Mouse (Mus musculus): ENCODE measurements around the gene Cep70. TPM values are rescaled to one million over a fixed set of nuclear protein-coding genes. Genes with fewer than 3 reads are reported as not detected.
A peak's percentile ranks its signal among the peaks of the same experiment; 100 is the strongest.

The Cep70 gene
- total and polyA plus RNA-seq, 2 experiments from 2014 or later, result 36.6 to 50.8 TPM

DNA sequence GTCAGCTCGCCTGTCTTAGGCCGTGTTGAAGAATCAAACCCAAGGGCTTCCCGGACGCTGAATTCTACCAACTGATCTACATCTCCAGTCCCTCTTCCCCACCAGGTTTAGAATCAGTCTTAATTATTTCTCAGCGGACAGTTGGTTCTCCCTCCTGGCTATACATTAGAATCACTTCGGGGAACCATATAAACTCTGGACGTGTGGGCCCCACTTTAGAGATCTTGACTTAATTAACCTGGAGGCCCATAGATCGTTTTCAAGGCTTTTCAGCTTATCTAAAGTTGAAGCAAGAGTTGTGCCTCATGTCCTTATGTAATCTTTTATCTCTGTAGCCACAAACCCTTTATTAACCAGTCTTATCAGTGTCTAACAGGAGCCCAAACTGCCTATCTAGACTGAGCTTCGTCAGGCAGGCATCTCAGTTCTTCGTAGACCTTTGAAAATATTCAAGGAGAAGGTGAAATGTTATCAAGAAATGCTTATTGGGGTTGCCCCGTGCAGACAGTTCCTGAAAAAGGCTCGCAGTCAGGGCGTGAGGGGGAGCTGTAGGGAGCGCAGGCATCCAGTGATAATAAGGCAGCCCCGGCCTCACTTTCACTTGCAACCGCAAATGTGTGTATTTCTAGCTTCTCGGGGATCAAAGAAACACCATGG, 506 bp upstream of the Cep70 start:
- WGBS, result 8% methylated on average over 17 of the region's 17 CpGs
- Histone ChIP-seq H3K4me2 (ENCODE audit: low read depth, low read length, poor library complexity, severe bottlenecking) (peak overlapping the region; percentile 64), H3K4me1 (ENCODE audit: insufficient read depth, low read length) (no peaks in the 10 kb centered on the region), H3K4me3 (ENCODE audit: low read depth, low read length) (peak overlapping the region; percentile 86), H3K36me3 (ENCODE audit: insufficient read depth, low read length) (no peaks in the 10 kb centered on the region), H3K9me3 (ENCODE audit: low read length) (no peaks in the 10 kb centered on the region), H3K27me3 (ENCODE audit: insufficient read depth, low read length) (no peaks in the 10 kb centered on the region), H3K9ac (replicated peaks; ENCODE audit: low read length, poor library complexity, severe bottlenecking) (peak overlapping the region; percentile 84; the same call in 1 of the 2 replicates), H3K27ac (ENCODE audit: low read depth, low read length) (no peak overlapping the region)
- TF ChIP-seq CTCF (IDR thresholded peaks at IDR 0.05), result peak; percentile 30; the same call in 1 of the 2 replicates
- ATAC-seq (ENCODE audit: low FRiP score) (peak; percentile 64), DNase-seq (ENCODE audit: low spot score) (no peak)

DNA sequence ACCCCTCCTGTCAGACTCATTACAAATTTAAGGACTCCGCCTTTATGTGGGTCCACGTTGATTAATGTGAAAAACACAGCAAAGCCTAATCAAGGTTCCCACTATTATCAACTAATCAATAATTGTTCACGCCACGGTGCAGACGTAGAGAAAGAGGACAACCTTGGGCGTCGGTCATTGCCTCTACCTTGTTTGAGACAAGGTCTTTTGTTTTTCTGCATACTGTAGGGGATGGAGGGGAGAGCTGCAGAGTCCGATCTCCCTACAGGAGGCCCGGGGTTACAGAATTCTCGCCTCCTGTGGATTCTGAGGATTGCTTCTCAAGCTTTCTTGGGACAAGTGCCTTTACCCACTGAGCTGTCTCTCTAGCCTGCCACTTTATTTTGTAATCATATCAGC, 727 bp downstream of the Cep70 start:
- peak overlapping the region; percentile 84 for H3K9ac ChIP-seq (replicated peaks; ENCODE audit: low read length, poor library complexity, severe bottlenecking)
- WGBS, result 2% methylated on average over 10 of the region's 10 CpGs
- peak overlapping the region; percentile 64 for H3K4me2 ChIP-seq (ENCODE audit: low read depth, low read length, poor library complexity, severe bottlenecking)
- no peak for ATAC-seq (ENCODE audit: low FRiP score)
- H3K27ac ChIP-seq (ENCODE audit: low read depth, low read length), result peak overlapping the region; percentile 86
- DNase-seq (ENCODE audit: low spot score), result no peak
- H3K4me1 ChIP-seq (ENCODE audit: insufficient read depth, low read length), result no peaks in the 10 kb centered on the region
- no peaks in the 10 kb centered on the region for H3K36me3 ChIP-seq (ENCODE audit: insufficient read depth, low read length)
- no peaks in the 10 kb centered on the region for H3K9me3 ChIP-seq (ENCODE audit: low read length)
- H3K4me3 ChIP-seq (ENCODE audit: low read depth, low read length), result peak overlapping the region; percentile 86
- no peak for TF ChIP-seq CTCF (IDR thresholded peaks at IDR 0.05)
- no peaks in the 10 kb centered on the region for H3K27me3 ChIP-seq (ENCODE audit: insufficient read depth, low read length)

DNA sequence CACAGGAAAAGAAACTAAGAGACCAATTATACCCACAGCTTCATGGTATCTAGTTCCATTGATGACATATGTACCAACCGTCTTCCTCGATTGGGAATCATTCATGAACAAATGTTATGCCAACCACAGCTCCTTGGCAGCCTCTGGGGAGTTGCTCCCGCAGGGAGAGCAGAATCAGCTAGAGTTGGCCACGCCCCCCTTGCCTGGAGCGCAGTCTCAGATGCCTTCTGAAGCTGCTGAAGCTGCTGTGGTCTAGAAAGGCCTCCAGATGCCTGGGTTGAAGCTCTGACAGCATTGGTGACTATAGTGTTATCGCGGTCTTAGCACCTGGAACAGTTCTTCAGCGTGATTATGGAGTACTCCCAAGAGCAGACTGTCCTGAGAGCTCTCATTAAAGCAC, 5.1 kb downstream of the Cep70 start:
- H3K9ac ChIP-seq (replicated peaks; ENCODE audit: low read length, poor library complexity, severe bottlenecking), result no peak overlapping the region
- H3K27ac ChIP-seq (ENCODE audit: low read depth, low read length), result no peak overlapping the region
- 63% methylated on average over 8 of the region's 8 CpGs for WGBS
- TF ChIP-seq CTCF (IDR thresholded peaks at IDR 0.05), result no peak
- DNase-seq (ENCODE audit: low spot score), result no peak
- H3K36me3 ChIP-seq (ENCODE audit: insufficient read depth, low read length), result no peaks in the 10 kb centered on the region
- H3K4me1 ChIP-seq (ENCODE audit: insufficient read depth, low read length), result no peaks in the 10 kb centered on the region
- no peak for ATAC-seq (ENCODE audit: low FRiP score)
- no peak overlapping the region for H3K4me3 ChIP-seq (ENCODE audit: low read depth, low read length)
- no peaks in the 10 kb centered on the region for H3K9me3 ChIP-seq (ENCODE audit: low read length)
- H3K27me3 ChIP-seq (ENCODE audit: insufficient read depth, low read length), result no peaks in the 10 kb centered on the region
- H3K4me2 ChIP-seq (ENCODE audit: low read depth, low read length, poor library complexity, severe bottlenecking), result no peak overlapping the region

DNA sequence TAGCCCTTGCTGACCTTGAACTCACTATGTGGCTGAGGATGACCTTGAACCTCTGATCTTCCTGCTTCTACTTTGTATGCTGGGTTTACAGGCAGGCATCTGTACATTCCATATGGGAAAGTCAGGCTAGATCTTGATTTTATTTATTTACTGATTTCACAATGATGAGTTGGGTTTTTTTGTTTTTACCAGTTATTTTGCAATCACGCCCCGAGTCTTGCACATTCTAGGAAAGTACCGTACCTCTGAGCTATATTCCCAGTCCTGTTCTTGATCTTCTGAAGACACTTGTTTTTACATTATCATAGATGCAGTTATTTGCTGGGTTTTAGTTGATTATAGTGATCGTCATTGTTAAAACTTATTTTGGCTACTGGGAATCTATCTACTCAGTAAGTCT, 5.7 kb downstream of the Cep70 start:
- no peaks in the 10 kb centered on the region for H3K9me3 ChIP-seq (ENCODE audit: low read length)
- DNase-seq (ENCODE audit: low spot score) (no peak), ATAC-seq (ENCODE audit: low FRiP score) (no peak)
- no peak overlapping the region for H3K9ac ChIP-seq (replicated peaks; ENCODE audit: low read length, poor library complexity, severe bottlenecking)
- H3K4me1 ChIP-seq (ENCODE audit: insufficient read depth, low read length), result no peaks in the 10 kb centered on the region
- no peak for TF ChIP-seq CTCF (IDR thresholded peaks at IDR 0.05)
- no peaks in the 10 kb centered on the region for H3K36me3 ChIP-seq (ENCODE audit: insufficient read depth, low read length)
- no peak overlapping the region for H3K27ac ChIP-seq (ENCODE audit: low read depth, low read length)
- 98% methylated on average over 4 of the region's 4 CpGs for WGBS
- no peak overlapping the region for H3K4me2 ChIP-seq (ENCODE audit: low read depth, low read length, poor library complexity, severe bottlenecking)
- H3K4me3 ChIP-seq (ENCODE audit: low read depth, low read length), result no peak overlapping the region
- H3K27me3 ChIP-seq (ENCODE audit: insufficient read depth, low read length), result no peaks in the 10 kb centered on the region

DNA sequence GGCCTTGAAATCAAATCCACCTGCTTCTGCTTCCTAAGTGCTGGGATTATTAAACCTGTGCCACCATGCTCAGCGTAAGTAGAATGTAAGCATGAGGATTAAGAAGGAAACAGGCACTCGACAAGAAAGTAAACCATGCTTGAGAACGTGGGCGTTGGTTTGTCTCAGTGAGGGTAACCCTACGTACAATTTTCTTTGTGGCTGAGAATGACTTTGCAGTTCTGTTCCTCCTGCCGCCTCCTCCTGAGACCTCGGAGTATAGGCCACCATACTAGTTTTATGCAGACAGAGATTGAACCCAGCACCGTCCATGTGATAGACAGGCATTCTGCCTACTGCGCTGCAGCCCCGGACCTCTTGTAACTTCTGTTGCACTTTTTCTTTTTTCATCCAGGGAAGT, 10.7 kb downstream of the Cep70 start:
- Histone ChIP-seq H3K36me3 (ENCODE audit: insufficient read depth, low read length) (peaks cover 13% of the 10 kb centered on the region), H3K27me3 (ENCODE audit: insufficient read depth, low read length) (no peaks in the 10 kb centered on the region), H3K4me1 (ENCODE audit: insufficient read depth, low read length) (no peaks in the 10 kb centered on the region), H3K4me3 (ENCODE audit: low read depth, low read length) (no peak overlapping the region), H3K9ac (replicated peaks; ENCODE audit: low read length, poor library complexity, severe bottlenecking) (no peak overlapping the region), H3K4me2 (ENCODE audit: low read depth, low read length, poor library complexity, severe bottlenecking) (no peak overlapping the region), H3K9me3 (ENCODE audit: low read length) (no peaks in the 10 kb centered on the region), H3K27ac (ENCODE audit: low read depth, low read length) (no peak overlapping the region)
- 87% methylated on average over 10 of the region's 10 CpGs for WGBS
- TF ChIP-seq CTCF (IDR thresholded peaks at IDR 0.05), result no peak
- ATAC-seq (ENCODE audit: low FRiP score) (no peak), DNase-seq (ENCODE audit: low spot score) (no peak)

DNA sequence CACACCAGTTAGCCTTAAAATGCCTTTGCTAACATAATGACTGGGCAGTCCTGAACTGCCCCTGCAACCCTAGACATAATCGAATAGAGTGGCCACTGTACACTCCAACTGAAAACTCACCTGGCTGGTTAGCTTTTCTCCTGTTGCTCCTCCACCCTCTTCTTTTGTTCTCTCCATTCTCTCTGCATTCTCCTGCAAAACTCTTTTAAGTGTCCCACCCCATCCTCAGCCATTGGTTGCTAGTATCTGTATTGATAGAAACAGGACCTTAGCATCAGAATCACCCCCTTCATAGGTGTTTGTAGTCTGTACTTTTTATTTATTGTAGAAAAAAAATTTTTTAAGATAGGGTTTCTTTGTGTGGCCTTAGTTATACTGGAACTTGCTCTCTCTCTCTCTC, 13.0 kb downstream of the Cep70 start:
- 100% methylated on average over 1 of the region's 1 CpGs for WGBS
- H3K36me3 ChIP-seq (ENCODE audit: insufficient read depth, low read length), result peaks cover 13% of the 10 kb centered on the region

More for the DNA sequence above, 13.0 kb downstream of the Cep70 start:
- Histone ChIP-seq H3K27ac (ENCODE audit: low read depth, low read length) (no peak overlapping the region), H3K4me2 (ENCODE audit: low read depth, low read length, poor library complexity, severe bottlenecking) (no peak overlapping the region), H3K9me3 (ENCODE audit: low read length) (no peaks in the 10 kb centered on the region), H3K4me3 (ENCODE audit: low read depth, low read length) (no peak overlapping the region), H3K9ac (replicated peaks; ENCODE audit: low read length, poor library complexity, severe bottlenecking) (no peak overlapping the region), H3K4me1 (ENCODE audit: insufficient read depth, low read length) (no peaks in the 10 kb centered on the region), H3K27me3 (ENCODE audit: insufficient read depth, low read length) (no peaks in the 10 kb centered on the region)
- TF ChIP-seq CTCF (IDR thresholded peaks at IDR 0.05), result no peak
- ATAC-seq (ENCODE audit: low FRiP score), result no peak
- DNase-seq (ENCODE audit: low spot score), result no peak
